Mouse (Mus musculus): ENCODE measurements around the gene Lrrc1.
"Not testable (repeated sequence)": the region's sequence is repeated elsewhere in the genome, so short reads cannot be mapped to it uniquely, and the experiment has no call there.

Gene Lrrc1

DNA sequence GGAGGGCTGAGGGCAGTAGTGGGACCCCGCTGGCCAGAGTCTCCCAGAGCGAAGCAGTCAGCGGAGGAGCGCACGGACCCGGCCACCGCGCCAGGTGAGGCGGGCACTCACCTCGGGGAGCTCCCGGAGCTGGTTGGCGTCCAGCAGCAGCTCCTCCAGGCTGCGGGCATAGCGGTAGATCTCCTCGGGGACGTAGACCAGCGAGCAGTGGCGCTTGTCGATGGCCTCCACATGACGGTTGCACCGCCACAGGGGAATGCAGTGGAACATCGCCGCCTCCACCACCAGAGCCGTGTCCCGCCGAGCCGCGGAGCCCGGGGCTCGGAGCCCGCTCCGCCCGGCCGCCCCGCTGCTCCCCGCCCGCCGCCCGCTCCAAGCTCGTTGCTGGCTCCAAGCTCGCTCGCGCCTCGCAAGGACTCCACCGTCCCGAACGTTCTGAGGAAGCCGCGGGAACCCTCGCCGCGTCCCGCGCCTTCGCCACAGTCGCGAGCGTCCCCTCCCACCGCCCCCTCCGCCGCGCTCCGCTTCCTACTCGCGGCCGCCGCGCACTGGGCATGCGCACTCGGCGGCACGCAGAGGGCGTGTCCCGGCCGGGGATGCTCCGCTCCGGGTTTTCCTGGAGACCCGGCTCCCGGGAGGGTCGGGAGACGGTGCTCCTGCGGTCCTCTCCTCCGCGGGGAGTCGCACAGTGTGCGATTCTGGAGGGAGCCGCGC lies at the start of gene Lrrc1:
Gene Lrrc1, minus strand, starts transcription at position 517 of the 714 bp plus-strand sequence.
- peak; percentile 90 to 96 for DNase-seq (ENCODE audit: inconsistent age in 2 of 2, low spot score in 1 of 2)

DNA sequence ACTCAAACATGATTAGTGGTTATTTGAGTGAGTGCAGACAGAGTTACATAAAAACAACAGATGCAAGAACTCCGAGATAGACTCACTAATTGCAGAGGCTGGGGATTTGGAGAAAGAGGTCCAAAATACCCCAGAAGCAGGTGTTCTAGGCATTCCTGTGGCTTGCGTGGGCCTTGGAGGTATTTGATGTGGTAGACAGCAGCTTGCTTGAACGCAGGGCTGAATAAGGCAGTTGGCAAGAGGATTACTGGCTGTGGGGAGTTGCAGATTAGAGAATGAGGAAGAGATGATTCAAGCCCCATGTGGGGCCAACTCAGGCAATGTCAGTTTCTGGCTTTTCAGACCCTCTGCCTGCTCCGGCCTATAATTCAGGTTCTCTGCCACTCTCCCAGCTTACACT lies 47.8 kb upstream of the Lrrc1 start:
- no peak for DNase-seq (ENCODE audit: inconsistent age in 2 of 2, low spot score in 1 of 2)

DNA sequence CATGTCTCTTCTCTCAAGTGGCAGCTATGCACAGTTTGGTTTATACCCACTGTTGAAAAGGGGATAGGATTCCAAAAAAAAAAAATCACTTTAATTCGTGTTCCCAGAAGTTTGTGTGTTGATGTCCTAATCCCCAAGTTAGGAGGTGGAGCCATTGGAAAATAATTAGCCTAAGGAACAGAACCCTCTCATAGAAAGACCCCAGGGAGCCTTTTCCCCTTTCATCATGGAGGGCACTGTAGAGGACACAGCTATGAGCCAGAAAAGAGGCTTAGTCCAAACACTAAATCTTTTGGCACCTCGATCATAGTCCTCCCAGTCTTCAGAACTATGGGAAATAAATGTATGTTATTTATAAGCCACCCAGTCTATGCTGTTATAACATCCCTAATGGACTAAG lies 44.8 kb upstream of the Lrrc1 start:
- no peak for DNase-seq (ENCODE audit: inconsistent age in 2 of 2, low spot score in 1 of 2)

DNA sequence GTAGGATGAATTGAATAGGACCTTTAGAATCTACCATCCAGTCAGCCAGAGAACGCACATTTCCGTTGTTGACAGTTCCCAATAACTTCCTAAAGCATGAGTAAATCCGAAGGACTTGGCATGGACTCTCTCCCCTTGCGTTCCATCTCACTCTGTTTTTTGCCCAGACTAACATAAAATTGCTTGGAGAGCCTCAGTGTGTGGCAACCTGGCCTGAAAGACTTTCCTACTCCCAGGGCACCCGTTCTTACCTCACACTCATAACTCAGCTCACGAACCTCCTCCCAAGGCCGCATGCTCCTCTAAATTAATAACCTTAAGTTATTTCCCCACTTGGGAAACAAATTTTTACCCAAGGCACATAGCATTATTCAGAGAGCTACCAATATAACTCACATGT lies 42.9 kb upstream of the Lrrc1 start:
- DNase-seq (ENCODE audit: inconsistent age in 2 of 2, low spot score in 1 of 2): peak in 1 of 2 experiments; percentile 39

DNA sequence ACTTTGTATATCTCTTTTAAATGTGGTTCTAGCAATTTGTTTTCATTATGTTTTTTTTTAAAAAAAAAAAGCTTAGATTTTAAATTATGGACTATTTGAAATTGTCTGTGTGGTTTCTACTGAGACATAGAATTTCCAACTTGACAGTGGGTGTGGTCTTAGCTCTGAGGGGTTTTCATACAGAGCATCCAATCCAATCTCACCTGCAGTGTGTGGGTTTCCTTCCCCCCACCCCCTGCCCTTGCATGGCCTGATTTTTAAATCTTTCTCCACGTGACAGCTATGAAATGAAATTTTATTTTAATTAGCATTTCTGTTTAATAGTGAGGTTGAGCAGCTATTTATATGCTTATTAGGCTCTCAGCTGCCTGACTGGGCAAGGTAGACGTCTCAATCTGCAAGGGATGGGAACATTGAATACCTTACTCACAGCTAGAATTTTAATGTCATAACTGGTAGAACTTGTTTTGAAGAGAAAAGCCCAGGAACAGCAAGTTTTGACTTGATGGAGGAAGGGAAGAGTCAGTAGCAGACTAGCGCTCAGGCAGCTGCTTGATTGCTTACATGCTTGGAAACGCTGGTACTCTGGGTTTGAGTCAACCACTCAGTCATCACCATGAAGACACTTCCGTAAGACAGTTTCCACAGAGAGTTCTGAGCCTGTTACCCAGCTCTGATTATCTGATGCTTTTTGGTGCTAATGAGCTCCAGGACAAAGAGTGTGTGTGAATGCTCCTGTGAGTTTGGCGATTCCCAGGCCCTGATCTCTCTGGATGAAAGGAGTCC lies 42.3 kb upstream of the Lrrc1 start:
- DNase-seq (ENCODE audit: inconsistent age in 2 of 2, low spot score in 1 of 2): no peak

DNA sequence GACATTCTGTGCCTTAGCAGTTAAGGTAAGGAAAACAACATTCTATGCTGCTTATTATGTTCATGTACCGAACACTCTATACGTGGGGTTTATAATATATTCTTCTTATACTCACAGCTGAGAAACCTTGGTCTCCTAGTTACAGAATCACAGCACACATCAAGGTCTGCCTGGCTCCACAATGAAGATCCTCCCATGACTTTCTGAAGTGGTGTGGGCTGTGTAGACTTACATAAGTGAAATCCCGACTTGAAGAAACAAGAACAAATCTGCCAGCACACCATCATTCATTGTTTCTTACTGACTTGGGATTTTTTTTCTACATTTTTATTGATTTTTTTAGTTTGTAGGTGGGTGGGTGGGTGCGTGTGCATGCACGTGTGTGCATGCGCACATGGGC lies 40.1 kb upstream of the Lrrc1 start:
- no peak for DNase-seq (ENCODE audit: inconsistent age in 2 of 2, low spot score in 1 of 2)

DNA sequence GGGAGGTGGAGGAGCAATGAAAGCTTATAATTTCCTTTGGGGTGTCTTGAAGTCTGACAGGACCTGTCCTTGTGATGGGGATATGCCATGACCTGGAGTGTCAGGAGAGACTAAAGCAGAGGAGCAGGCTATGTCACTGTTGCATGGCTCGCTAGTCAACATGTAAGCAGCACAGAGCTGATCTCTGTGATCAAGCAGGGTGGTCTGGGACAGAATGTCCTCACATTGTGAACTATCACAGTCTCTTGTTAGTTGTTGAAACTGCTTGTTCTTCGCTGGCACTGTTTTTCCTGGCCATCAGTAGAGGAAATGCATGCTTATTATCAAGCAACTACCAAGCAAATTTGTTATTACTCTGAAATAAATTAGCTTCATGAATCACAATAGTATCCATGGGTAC lies 38.6 kb upstream of the Lrrc1 start:
- DNase-seq (ENCODE audit: inconsistent age in 2 of 2, low spot score in 1 of 2): no peak

DNA sequence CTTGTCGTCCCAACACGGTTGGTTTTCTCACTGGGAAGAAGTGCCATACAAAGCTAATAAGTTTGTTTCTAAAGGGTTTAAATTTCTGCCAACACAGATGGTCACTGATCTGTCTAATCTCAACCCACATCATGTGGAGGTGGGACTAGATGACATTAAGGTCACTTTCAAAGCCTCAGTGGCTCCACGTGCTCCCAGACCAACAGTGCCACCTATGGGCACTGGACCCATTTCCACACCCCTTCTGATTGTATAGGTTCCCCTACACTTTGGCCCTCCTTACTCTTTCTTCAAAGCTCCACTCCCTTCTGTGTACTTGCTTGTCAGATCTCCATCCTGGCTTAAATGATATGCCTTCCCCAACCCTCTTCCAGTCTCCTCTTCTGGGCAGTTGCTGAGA lies 35.2 kb upstream of the Lrrc1 start:
- DNase-seq (ENCODE audit: inconsistent age in 2 of 2, low spot score in 1 of 2): no peak

DNA sequence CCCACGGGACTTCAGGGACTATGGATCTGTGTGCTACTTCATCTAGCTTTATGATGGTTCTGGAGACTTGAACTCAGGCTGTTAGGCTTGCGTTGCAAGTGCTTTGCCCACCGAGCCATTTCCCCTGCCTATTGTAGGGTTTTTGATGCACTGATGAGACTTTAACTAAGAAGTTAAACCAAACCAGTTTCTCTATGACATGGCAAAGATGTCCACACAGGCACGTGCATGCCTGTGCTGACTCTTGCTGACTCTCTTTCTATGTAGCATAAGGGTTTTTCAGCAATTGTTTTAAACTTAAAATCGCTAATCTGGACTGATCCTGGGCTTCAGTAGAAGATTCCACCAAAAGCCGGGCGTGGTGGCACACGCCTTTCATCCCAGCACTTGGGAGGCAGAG lies 33.3 kb upstream of the Lrrc1 start:
- DNase-seq (ENCODE audit: inconsistent age in 2 of 2, low spot score in 1 of 2): no peak

DNA sequence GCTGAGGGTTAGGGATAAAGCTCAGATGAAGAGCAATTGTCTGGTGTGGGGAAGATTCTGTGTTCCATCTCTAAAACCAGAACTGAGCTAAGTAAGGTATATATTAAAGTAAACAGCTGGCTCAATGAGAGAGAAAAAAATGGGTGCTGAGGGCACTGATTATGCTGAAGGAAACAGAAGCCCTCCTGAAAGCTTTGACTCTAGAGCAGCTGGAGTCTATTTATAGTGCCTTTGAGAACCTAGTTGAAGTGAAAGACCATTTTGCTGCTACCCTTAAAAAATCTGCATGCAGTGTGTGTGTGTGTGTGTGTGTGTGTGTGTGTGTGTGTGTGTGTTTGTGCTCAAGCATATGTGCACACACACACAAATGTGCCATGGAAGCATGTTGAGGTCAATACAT lies 32.7 kb upstream of the Lrrc1 start:
- DNase-seq (ENCODE audit: inconsistent age in 2 of 2, low spot score in 1 of 2): no peak

DNA sequence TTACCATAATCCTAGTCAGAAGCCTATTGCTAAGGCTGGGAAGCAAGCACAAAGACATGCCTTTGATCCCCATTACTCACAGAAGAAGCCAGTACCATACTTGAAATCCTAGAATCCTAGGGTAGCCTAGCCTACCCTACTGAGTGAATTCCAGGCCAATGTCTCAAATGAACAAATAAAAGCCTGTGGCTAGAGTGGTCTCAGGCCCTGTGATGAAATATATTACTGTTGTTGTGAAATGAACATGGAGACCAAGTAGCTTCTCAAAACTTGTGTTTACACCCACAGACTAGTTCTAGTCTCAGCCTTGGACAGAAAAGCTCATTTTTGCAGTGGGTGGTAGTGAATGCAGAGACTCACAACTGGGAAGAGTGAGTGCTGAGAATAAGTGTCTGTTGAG lies 31.6 kb upstream of the Lrrc1 start:
- no peak for DNase-seq (ENCODE audit: inconsistent age in 2 of 2, low spot score in 1 of 2)

DNA sequence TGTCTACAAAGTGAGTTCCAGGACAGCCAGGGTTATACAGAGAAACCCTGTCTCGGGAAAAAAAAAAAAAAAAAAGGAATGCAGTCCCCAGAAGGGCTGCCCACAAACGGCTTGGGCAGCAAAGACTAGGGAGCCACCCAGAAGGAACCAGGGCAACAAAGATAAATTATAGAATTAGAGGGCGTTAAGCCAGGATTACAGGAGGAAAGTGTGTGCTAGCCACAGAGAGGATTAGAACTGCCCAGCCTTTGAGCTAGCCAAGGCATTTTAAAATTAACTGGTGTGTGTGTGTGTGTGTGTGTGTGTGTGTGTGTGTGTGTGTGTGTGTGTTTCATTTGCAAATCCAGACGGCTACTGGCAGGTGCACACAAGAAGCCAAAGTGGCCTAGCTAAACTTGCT lies 30.3 kb upstream of the Lrrc1 start:
- not testable (repeated sequence) for DNase-seq (ENCODE audit: inconsistent age in 2 of 2, low spot score in 1 of 2)

DNA sequence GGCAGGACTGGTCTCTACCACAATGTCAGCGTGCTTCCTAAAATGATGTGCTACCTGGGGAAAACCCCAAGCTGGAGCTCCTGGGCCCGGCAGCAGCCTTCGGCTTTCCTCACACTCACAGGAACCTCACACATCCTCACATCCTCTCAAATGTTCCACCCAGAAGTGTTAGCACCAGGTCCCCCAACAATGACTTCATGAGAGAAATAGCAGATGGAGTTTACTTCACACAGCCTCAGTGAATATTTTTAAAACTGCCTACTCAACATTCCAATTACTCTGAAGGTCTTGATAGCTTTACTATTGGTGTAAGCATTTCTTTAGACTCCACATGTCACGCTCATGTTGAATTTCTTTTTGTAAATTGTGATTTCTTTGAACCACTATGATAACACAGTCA lies 27.2 kb upstream of the Lrrc1 start:
- no peak for DNase-seq (ENCODE audit: inconsistent age in 2 of 2, low spot score in 1 of 2)

DNA sequence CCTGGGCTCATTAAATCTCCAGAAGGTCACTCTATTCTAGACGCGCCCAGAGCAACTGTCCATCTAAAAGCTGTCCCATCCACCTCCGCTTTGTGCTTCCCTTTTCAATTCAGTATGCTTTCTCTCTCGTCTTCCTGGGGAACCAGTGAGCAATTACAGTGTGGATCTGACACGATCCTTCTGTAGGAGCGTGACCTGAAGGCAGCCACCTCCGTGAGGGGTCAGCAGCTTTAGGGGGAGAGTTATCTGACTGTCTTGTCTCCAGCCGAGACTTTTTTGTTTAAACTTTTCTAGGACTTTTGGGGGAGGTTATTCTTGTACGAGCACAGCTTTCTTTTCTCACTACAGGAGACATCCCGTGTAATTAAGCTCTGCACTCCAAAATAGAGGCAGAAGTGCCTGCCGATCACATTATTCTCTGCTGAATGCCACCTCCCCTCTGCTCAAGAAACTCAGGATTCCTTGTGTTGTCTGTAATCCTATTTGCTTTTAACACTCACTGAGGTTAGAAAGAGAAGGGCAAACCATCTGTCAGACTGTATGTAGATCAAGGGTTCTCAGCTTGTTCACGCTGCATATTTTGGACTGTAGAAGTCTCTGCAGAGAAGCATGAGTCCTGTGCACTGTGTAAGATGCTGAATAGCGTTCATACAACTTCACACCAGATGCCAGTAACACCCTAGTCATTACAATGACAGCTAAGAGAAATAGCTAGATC lies 24.3 kb upstream of the Lrrc1 start:
- no peak for DNase-seq (ENCODE audit: inconsistent age in 2 of 2, low spot score in 1 of 2)

DNA sequence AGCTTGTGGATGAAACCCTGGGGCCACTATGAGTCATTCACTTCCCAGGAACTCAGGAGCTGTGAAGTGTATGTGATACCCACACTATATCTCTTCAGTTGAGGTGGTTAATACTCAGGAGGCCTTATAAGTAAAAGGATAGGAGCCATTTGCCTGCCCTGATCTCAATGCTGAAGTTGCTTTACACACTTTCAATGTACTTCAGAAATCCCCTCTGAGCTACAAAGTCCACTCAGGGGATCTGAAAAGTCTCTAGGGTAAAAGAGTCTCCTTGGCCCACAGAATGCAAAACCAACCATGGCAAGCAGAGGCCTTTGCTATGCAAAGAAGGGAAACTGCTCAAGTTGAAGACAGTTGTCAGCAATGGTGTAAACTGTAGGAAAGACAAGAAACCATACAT lies 17.2 kb upstream of the Lrrc1 start:
- DNase-seq (ENCODE audit: inconsistent age in 2 of 2, low spot score in 1 of 2): no peak

DNA sequence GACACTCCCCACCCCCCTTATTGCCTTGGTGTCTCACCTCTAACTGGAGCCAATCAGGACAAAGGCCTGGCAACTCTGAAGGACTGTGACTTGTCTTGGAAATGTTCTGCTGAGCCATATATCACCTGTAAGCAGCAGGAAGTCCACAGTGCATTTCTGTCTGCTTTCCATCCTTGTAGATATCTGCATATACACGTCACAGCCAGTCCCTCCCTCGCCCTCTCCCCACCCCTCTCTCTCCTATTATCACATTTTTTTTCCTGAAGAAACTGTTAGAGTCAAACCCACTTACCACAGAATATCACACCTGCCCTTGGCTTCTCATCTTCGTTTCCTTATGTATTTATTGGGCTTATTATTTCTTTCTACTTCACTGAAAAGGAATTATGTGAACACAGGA lies 13.3 kb upstream of the Lrrc1 start:
- DNase-seq (ENCODE audit: inconsistent age in 2 of 2, low spot score in 1 of 2): no peak

DNA sequence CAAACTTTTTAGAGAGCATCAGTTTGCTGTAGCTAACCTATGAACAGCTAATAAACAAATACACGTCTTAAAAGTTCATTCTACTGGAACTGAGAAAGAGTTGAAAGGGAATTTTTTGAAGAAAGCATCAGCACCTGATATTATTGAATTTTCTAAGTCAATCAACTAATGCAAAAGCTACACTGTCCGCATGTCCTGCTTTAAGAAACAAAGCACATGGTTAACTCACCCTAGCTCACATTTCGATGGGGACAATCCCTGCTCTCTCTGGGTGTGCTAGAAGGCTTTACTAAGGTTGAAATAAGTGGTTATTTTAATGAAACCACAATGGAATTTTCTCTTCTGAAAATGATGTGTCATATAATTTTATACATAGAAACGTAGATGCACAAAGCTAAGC lies 12.5 kb upstream of the Lrrc1 start:
- no peak for DNase-seq (ENCODE audit: inconsistent age in 2 of 2, low spot score in 1 of 2)

DNA sequence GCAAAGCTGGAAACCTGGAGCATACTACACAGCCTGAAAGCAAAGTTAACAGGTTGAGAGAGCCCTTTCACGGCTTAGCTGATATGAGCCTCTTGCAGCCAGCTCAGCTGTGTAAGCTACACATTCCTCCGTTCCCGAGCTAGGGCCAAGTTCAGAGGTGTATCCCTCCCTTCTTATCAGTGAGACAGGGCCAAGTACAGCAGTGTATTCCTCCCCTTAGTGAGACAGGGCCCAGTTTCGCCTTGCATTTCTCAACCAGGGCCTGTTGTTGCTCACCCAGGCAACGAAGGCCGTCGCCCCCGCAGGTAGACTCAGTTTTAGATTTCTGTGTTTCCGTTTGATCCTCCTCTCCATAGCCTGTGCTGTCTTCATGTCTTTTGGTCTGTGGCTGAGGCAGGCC lies 11.8 kb upstream of the Lrrc1 start:
- no peak for DNase-seq (ENCODE audit: inconsistent age in 2 of 2, low spot score in 1 of 2)

DNA sequence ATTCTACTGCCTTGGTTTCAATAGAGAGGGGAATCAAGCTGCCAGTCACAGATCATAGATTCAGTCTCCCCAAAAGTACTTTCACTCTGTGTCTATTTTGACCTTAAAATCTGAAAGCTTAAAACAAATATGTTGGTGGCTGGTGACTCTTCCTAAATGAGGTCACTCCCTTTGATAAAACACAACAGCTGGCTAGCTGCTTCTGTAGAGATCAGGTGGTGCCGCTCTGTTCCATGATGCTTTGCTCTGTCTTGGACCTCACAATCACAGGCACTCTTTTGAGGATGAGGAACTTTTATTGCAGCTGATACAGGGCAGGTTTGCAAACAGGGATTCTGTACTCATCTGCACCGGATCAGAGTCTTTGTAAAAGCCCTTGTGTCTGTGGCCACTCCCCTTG lies 8.8 kb upstream of the Lrrc1 start:
- DNase-seq (ENCODE audit: inconsistent age in 2 of 2, low spot score in 1 of 2): no peak

DNA sequence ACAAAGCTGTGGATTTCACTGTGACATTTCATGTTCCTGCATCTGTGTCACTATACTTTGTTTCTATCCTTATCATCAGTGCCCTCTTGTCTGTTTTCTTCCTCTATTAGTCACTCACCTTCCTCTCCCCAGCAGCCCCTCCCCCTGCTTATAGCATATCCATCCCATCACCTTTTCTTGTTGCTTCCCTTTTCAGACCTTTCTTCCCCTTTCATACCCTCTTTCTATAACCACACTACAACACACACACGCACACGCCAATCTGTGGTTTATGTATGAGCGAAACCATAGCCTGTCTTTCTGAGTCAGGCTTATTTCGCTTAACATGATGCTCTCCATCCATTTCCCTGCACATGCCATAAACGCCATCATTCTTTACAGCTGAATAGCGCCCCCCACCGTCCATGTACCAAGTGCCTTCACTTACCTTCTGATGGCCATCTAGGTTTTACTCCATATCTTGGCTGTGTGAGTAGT lies 6.4 kb upstream of the Lrrc1 start:
- DNase-seq (ENCODE audit: inconsistent age in 2 of 2, low spot score in 1 of 2): no peak

DNA sequence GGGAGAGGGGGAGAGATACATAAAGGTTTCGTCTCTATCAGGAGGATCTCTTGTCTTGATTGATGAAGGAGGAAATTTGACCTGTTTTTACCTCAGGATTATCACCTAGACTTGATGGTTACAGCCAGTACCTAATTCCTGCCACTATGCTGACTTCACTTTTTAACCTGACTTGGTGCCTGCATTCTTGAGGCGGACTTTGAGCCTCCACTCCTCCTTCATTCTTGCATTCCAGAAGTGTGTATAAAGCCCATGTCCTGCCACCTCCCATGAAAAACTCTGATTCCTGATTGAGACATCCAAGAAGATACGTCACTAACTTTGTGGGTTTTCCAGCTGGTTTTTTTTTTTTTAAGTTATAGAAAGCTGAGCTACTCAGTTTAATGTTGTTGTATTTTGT lies 1.3 kb upstream of the Lrrc1 start:
- DNase-seq (ENCODE audit: inconsistent age in 2 of 2, low spot score in 1 of 2): no peak

DNA sequence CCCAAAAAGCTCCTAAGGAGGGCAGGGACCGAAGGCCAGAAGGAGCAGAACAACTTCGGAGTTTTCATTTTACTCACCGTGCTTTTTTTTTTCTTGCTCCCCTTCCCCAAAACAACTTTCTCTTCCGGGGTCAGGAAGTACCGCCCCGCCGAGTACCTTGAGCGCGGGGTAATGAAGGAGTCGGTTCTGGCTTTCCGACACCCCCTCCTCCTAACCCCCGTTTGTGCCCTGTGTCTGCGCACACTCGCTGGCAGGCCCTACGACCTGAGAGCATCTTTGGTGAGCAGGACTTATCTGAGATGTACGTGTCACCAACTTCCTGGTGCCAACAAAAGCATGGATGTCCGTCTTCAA lies 375 bp upstream of the Lrrc1 start:
- no peak for DNase-seq (ENCODE audit: inconsistent age in 2 of 2, low spot score in 1 of 2)
